ENCODE assay signal across 6 mouse cellular contexts in the genomic region with DNA sequence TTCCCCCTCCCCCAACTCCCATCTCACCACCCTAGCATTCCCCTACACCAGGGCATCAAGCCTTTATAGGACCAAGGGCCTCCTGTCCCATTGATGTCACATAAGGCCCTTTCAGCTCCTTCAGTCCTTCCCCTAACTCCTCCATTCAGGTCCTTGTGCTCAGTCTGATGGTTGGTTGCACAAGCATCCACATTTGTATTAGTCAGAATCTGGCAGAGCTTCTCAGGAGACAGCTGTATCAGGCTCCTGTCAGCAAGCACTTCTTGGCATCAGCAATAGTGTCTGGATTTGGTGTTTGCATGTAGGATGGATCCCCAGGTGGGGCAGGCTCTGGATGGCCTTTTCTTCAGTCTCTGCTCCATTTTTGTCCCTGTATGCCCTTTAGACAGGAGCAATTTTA.
DNase-seq lines count a peak whose midpoint lies in the region; TF ChIP-seq lines count a peak whose summit lies in the region.
"Not testable (repeated sequence)": the region's sequence is repeated elsewhere in the genome, so short reads cannot be mapped to it uniquely, and the experiment has no call there.

No protein-coding gene starts in this region.

- TF ChIP-seq CTCF in brain, embryonic 14.5 days (IDR thresholded peaks at IDR 0.05; ENCODE audit: borderline replicate concordance, extremely low read depth, insufficient read depth, insufficient read length); layer of hippocampus, adult 2 months (conservative IDR thresholded peaks at IDR 0.05): not testable (repeated sequence)

- DNase-seq in brain, embryonic 14.5 days (ENCODE audit: low read depth): peak; percentile 2
- peak; percentile 2 for DNase-seq in fibroblast of lung, adult 2 months (ENCODE audit: low read depth)
- DNase-seq in heart, postnatal 10 days: peak; percentile 4 to 6
- peak; percentile 24 to 40 for DNase-seq in layer of hippocampus, adult 2 months (ENCODE audit: low spot score in 2 of 2)
- DNase-seq in left cerebral cortex, postnatal 4 days: peak; percentile 2
- DNase-seq in right cerebral cortex, postnatal 25 days: peak; percentile 10

- not testable (repeated sequence) for H3K27ac ChIP-seq in layer of hippocampus, adult 2 months

- intact Hi-C loops in heart, postnatal 10 days (cut with DNase I); left cerebral cortex, postnatal 4 days (cut with DNase I): not testable (repeated sequence)

- not testable (repeated sequence) for H3K4me3 ChIP-seq in layer of hippocampus, adult 2 months

- TF ChIP-seq POLR2A in brain, embryonic 14.5 days (IDR thresholded peaks at IDR 0.05; ENCODE audit: borderline replicate concordance, extremely low read depth, insufficient read depth, insufficient read length, poor library complexity, severe bottlenecking): not testable (repeated sequence)
